Mouse (Mus musculus): ENCODE measurements around the gene Mcf2l. TPM values are rescaled to one million over a fixed set of nuclear protein-coding genes. Genes with fewer than 3 reads are reported as not detected.

Gene Mcf2l
- polyA plus RNA-seq, 1 experiment from 2014 or later, result 22.7 TPM

DNA sequence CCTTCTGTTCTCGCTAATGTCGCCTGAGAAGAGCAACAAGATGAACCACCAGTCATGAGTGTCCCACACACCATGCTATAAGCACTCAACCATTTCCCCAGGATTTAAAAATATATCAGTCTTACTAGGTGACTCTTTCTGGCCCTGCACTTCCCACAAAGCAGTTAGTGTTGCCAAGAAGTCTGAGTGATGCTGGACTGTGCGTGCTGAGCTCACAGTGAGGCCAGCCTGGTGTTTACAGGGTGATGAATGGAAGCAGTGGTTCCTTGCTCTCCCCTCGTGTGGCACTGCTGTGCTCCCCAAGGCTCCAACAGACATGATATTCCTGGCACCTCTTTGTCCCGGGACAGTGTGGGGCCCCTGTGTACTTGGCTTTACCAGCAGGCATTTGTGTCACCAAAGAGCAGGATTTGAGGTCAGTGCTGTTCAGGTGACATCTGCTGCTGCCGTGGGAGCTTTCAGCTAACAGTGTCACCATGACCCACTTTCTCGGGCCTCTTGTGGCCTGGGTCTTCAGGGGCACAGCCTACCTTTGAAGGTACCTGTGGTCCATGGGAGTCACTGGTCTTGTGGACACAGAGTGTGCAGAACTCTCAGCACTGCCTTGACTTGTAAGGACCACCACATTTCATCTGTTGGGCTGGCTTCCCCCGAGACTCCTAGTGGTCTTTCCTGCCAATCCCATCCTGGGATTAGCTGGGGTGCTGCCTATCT, 88.4 kb downstream of the Mcf2l start:
- Histone ChIP-seq H3K27me3 (no peaks in the 10 kb centered on the region), H3K9ac (no peak overlapping the region), H3K9me3 (replicated peaks) (no peaks in the 10 kb centered on the region), H3K4me3 (replicated peaks) (no peak overlapping the region), H3K36me3 (peaks cover 18% of the 10 kb centered on the region), H3K27ac (no peak overlapping the region), H3K4me2 (no peak overlapping the region), H3K4me1 (peaks cover 29% of the 10 kb centered on the region)
- 65% methylated on average over 8 of the region's 8 CpGs for WGBS
- ATAC-seq (replicated peaks; ENCODE audit: low FRiP score), result no peak

DNA sequence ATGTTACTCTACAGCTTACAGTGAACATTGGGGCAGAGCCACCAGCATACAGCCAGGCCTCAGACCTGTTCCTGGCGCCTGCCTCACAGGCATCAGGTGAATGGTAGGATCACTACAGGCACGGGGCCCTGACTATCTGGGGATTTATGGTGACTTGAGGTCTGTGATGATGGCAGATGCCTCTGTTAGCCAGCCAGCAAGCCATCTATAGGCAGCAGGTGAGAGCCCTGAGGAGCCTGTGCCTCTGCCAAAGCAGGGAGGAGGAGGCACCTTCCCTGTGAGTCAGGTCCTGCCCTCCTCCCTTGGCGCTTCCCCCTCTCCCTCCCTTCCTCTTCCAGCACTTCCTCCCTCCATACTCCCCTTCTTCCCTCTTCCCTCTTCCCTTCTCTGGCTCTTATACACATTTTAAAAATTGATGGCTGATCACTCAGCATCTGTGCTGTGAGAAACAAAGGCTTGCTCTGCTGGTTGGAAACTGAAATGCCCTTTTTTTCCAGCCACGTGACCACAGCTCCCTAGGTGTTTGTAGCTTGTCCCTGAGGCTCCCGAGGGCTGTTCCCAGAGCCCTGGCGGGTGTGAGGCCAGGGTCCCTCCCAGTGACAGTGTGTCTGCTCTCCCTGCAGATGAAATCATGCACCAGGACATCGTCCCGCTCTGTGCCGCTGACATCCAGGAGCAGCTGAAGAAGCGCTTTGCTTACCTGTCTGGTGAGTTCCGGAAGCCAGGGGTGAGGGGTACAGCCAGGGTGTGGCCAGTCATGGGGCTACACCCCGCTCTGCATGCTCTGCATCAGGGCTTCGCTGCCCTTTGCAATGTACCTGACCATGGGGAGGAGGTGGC, 89.2 kb downstream of the Mcf2l start:
- ATAC-seq (replicated peaks; ENCODE audit: low FRiP score), result no peak
- Histone ChIP-seq H3K36me3 (peaks cover 18% of the 10 kb centered on the region), H3K4me2 (no peak overlapping the region), H3K4me3 (replicated peaks) (no peak overlapping the region), H3K27ac (no peak overlapping the region), H3K27me3 (no peaks in the 10 kb centered on the region), H3K9ac (no peak overlapping the region), H3K4me1 (peaks cover 21% of the 10 kb centered on the region), H3K9me3 (replicated peaks) (no peaks in the 10 kb centered on the region)
- 59% methylated on average over 13 of the region's 13 CpGs for WGBS

DNA sequence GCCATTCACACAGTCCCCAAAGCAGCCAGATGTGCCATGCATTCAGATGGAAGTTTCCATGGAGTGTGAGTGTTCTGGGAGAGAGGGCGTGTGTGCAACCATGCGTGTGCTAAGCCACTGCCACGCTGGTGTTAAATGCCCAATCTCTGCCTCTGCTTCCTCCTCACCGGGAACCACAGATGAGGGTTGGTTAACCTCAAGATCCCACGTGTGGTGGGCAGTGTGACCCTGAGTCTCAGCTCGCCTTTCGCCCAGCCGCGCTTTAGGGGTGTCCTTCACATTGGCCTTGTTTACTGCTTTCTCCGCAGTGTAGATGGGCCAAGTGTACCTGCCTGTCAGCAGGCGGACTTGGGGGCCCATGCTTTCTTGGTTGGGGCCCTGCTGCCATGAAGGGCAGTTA, 102.7 kb downstream of the Mcf2l start:
- Histone ChIP-seq H3K9ac (no peak overlapping the region), H3K4me3 (replicated peaks) (no peak overlapping the region), H3K27me3 (no peaks in the 10 kb centered on the region), H3K4me2 (no peak overlapping the region), H3K27ac (no peak overlapping the region), H3K4me1 (peaks cover 12% of the 10 kb centered on the region), H3K36me3 (peaks cover 32% of the 10 kb centered on the region), H3K9me3 (replicated peaks) (no peaks in the 10 kb centered on the region)
- ATAC-seq (replicated peaks; ENCODE audit: low FRiP score), result no peak
- 64% methylated on average over 11 of the region's 11 CpGs for WGBS

DNA sequence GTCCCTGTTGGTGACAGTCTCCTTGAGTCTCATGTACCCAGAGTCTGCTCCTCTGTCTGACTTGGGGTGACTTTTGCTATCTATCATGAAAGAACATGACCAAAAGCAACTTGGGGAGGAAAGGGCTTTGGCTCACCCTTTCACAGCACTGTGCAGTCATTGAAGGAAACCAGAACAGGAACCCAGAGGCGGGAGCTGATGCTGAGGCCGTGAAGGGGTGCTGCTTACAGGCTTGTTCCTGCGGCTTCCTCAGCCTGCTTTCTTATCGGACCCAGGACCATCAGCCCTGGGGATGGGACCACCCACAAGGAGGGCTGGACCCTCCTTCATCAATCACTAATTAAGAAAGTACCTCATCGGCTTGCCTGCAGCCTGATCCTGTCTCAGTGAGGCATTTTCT, 103.1 kb downstream of the Mcf2l start:
- 50% methylated on average over 5 of the region's 5 CpGs for WGBS
- no peak for ATAC-seq (replicated peaks; ENCODE audit: low FRiP score)
- H3K4me2 ChIP-seq, result no peak overlapping the region
- H3K27ac ChIP-seq, result no peak overlapping the region
- H3K4me1 ChIP-seq, result peaks cover 12% of the 10 kb centered on the region
- H3K27me3 ChIP-seq, result no peaks in the 10 kb centered on the region
- no peaks in the 10 kb centered on the region for H3K9me3 ChIP-seq (replicated peaks)
- no peak overlapping the region for H3K9ac ChIP-seq
- H3K36me3 ChIP-seq, result peaks cover 36% of the 10 kb centered on the region
- H3K4me3 ChIP-seq (replicated peaks), result no peak overlapping the region

- 72% methylated on average over 12 of the region's 12 CpGs for WGBS
- Histone ChIP-seq H3K27ac (no peak overlapping the region), H3K9me3 (replicated peaks) (no peaks in the 10 kb centered on the region)
Observed at GRCm38 (mm10) chr8:12977325-12977724, 103.7 kb downstream of the Mcf2l start.

DNA sequence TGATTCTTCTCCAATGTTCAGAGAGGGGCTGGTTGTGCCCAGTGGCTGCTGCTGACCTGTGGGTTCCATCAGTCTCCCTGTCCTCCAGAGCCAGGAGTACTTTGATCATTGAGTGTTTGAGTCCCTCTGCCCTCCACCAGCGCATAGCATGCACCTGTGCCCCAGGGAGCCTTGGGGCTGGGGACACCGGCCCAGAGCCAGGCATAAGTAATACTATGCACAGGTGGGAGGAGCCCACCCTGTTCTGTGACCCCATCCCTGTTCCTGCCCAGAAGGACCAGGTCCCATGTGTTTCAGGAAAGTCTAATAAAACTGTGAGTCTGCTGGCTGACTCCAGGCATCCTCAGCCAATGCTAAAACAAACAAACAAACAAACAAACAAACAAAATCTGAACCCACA, 104.7 kb downstream of the Mcf2l start:
- no peaks in the 10 kb centered on the region for H3K9me3 ChIP-seq (replicated peaks)
- H3K27ac ChIP-seq, result no peak overlapping the region
- no peak overlapping the region for H3K4me2 ChIP-seq
- peaks cover 9% of the 10 kb centered on the region for H3K4me1 ChIP-seq
- no peaks in the 10 kb centered on the region for H3K27me3 ChIP-seq
- H3K36me3 ChIP-seq, result peaks cover 40% of the 10 kb centered on the region
- 40% methylated on average over 2 of the region's 2 CpGs for WGBS
- H3K9ac ChIP-seq, result no peak overlapping the region
- ATAC-seq (replicated peaks; ENCODE audit: low FRiP score), result peak; percentile 61
- H3K4me3 ChIP-seq (replicated peaks), result no peak overlapping the region

More at GRCm38 (mm10) chr8:12977325-12977724, 103.7 kb downstream of the Mcf2l start:
- no peak overlapping the region for H3K9ac ChIP-seq
- ATAC-seq (replicated peaks; ENCODE audit: low FRiP score), result no peak
- peaks cover 12% of the 10 kb centered on the region for H3K4me1 ChIP-seq
- no peak overlapping the region for H3K4me2 ChIP-seq
- no peak overlapping the region for H3K4me3 ChIP-seq (replicated peaks)
- no peaks in the 10 kb centered on the region for H3K27me3 ChIP-seq
- H3K36me3 ChIP-seq, result peaks cover 42% of the 10 kb centered on the region

GRCm38 (mm10) chr8:12978726-12979125, 105.1 kb downstream of the Mcf2l start:
- peak; percentile 87 for ATAC-seq (replicated peaks; ENCODE audit: low FRiP score)
- no peak overlapping the region for H3K27ac ChIP-seq
- no peak overlapping the region for H3K4me3 ChIP-seq (replicated peaks)
- H3K27me3 ChIP-seq, result no peaks in the 10 kb centered on the region
- no peak overlapping the region for H3K9ac ChIP-seq
- peaks cover 9% of the 10 kb centered on the region for H3K4me1 ChIP-seq
- peaks cover 40% of the 10 kb centered on the region for H3K36me3 ChIP-seq
- no peaks in the 10 kb centered on the region for H3K9me3 ChIP-seq (replicated peaks)
- WGBS, result 32% methylated on average over 5 of the region's 5 CpGs
- no peak overlapping the region for H3K4me2 ChIP-seq

- WGBS, result 82% methylated on average over 18 of the region's 18 CpGs
- Histone ChIP-seq H3K4me1 (no peaks in the 10 kb centered on the region), H3K4me3 (replicated peaks) (no peak overlapping the region)
Observed at GRCm38 (mm10) chr8:12983681-12984467, 110.3 kb downstream of the Mcf2l start.

GRCm38 (mm10) chr8:12984601-12985243, 111.1 kb downstream of the Mcf2l start:
- Histone ChIP-seq H3K4me2 (no peak overlapping the region), H3K36me3 (peaks cover 19% of the 10 kb centered on the region), H3K4me3 (replicated peaks) (no peak overlapping the region), H3K9ac (no peak overlapping the region), H3K27me3 (no peaks in the 10 kb centered on the region), H3K9me3 (replicated peaks) (no peaks in the 10 kb centered on the region), H3K27ac (no peak overlapping the region), H3K4me1 (no peaks in the 10 kb centered on the region)
- WGBS, result 90% methylated on average over 17 of the region's 17 CpGs
- ATAC-seq (replicated peaks; ENCODE audit: low FRiP score), result no peak

More at GRCm38 (mm10) chr8:12983681-12984467, 110.3 kb downstream of the Mcf2l start:
- no peaks in the 10 kb centered on the region for H3K27me3 ChIP-seq
- ATAC-seq (replicated peaks; ENCODE audit: low FRiP score), result no peak
- peaks cover 19% of the 10 kb centered on the region for H3K36me3 ChIP-seq
- no peak overlapping the region for H3K27ac ChIP-seq
- H3K9ac ChIP-seq, result no peak overlapping the region
- H3K9me3 ChIP-seq (replicated peaks), result no peaks in the 10 kb centered on the region
- H3K4me2 ChIP-seq, result no peak overlapping the region

DNA sequence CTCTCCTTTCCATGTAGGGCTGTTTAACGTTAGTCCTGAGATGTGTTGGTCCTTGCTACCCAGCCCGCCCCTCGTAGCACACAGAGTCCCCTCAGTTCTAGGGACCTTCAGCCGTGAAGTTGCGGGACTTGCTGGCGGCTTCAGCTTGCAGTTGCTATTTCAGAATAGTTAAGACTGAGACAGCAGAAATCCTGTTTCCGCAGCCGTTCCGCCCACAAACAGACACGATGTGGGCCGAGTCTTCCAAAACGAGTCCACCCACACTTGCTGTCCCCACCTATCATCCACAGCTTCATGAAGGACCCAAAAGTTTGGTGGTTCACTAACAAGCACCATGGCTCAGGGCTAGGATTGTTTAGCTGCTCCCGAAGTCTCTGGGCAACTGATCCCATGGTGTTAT, 111.7 kb downstream of the Mcf2l start:
- no peak overlapping the region for H3K4me2 ChIP-seq
- no peak for ATAC-seq (replicated peaks; ENCODE audit: low FRiP score)
- peaks cover 22% of the 10 kb centered on the region for H3K36me3 ChIP-seq
- no peak overlapping the region for H3K9ac ChIP-seq
- no peaks in the 10 kb centered on the region for H3K9me3 ChIP-seq (replicated peaks)
- H3K4me3 ChIP-seq (replicated peaks), result no peak overlapping the region
- no peak overlapping the region for H3K27ac ChIP-seq
- H3K27me3 ChIP-seq, result no peaks in the 10 kb centered on the region
- H3K4me1 ChIP-seq, result no peaks in the 10 kb centered on the region
- WGBS, result 83% methylated on average over 13 of the region's 13 CpGs

DNA sequence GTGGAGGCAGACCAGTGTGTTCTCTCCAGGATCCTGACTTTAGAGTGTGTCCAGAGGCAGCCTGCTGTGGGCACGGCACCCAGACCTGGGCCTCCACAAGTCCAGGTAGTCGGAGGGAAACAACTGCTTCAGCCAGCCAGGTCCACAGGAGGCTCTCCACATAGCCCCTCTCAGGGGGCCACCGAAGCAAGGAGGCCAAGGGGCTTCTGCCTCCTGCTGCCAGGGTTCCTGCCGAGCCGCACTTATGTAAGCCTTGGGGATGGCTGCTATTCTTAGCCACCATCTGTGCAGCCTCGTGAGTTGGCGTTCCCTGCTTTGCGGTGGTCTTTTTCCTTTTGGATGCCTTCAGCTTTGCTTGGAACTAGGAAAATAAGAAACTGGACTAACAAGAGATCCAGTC, 114.0 kb downstream of the Mcf2l start:
- no peak for ATAC-seq (replicated peaks; ENCODE audit: low FRiP score)
- Histone ChIP-seq H3K36me3 (peaks cover 11% of the 10 kb centered on the region), H3K4me2 (no peak overlapping the region), H3K4me3 (replicated peaks) (no peak overlapping the region), H3K27me3 (no peaks in the 10 kb centered on the region), H3K4me1 (0 out of 2 replicates have a peak, but pooled peaks cover under 1% of the 10 kb centered on the region), H3K9ac (no peak overlapping the region), H3K9me3 (replicated peaks) (no peaks in the 10 kb centered on the region), H3K27ac (no peak overlapping the region)
- whole genome bisulfite sequencing, result 86% methylated on average over 8 of the region's 8 CpGs
